Mouse (Mus musculus) liver (tissue): ENCODE measurements around the gene Gpank1.

Experiments
- DNase-seq: peaks from one replicate; pipeline ENCODE4 v3.0.0-alpha.2; 2020; ENCODE audit warnings: mixed read lengths

The Gpank1 gene

GRCm38 (mm10) chr17:35132174-35132560 is 10.9 kb downstream of the Gpank1 start:
- no peak for DNase-seq

GRCm38 (mm10) chr17:35133517-35133916 is 12.3 kb downstream of the Gpank1 start:
- no peak for DNase-seq

- peak; percentile 93 for DNase-seq
Observed at GRCm38 (mm10) chr17:35134801-35135590, 13.7 kb downstream of the Gpank1 start, which contains the start of gene Bag6. Gene Bag6 (plus strand): TSS chr17:35135178.

GRCm38 (mm10) chr17:35135591-35136320 is 14.5 kb downstream of the Gpank1 start:
- DNase-seq, result no peak

- DNase-seq, result no peak
Observed at GRCm38 (mm10) chr17:35139269-35139668, 18.0 kb downstream of the Gpank1 start.

DNA sequence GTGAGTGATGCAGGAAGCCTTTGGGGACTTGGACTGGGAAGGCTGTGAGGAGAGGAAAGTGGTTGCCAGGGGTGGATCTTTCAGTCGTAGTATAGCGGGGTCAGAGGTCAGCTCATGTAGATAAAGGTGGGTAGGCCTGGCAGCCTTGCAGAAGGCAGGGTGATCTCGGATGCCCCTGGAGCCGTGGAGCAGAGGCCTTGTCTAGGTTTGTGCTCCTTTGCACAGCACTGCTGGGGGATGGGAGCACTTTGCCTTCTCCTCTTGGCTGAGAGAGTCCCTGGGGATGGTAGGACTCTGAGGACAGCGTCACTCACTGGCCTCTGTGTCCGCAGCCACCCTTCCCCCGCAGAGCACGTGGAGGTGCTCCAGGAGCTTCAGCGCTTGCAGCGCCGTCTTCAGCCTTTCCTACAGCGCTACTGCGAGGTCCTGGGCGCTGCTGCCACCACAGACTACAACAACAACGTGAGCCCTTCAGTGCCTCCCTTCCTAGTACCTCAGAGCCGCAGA is 19.3 kb downstream of the Gpank1 start:
- no peak for DNase-seq

GRCm38 (mm10) chr17:35141971-35142370 is 20.7 kb downstream of the Gpank1 start:
- no peak for DNase-seq

GRCm38 (mm10) chr17:35146139-35146538 is 24.9 kb downstream of the Gpank1 start:
- no peak for DNase-seq

DNA sequence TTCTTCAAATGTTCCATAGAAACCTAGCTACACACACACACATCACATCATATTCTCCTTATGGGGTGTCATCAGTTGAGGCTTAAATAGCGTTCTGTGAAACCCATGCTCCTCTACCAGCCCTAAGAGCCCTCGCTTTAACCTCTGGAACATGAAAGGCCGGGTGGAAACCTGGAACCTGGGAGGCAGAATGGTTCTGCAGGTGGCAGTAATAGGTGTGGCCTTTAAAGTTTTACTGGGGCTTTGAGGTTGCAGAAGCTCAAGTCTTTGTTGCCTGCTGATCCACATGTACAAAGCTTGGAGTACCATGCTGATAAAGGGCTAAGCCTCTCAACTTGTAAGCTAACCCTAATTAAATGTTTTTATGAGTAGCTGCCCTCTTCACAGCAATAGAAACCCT is 26.1 kb downstream of the Gpank1 start:
- no peak for DNase-seq

DNA sequence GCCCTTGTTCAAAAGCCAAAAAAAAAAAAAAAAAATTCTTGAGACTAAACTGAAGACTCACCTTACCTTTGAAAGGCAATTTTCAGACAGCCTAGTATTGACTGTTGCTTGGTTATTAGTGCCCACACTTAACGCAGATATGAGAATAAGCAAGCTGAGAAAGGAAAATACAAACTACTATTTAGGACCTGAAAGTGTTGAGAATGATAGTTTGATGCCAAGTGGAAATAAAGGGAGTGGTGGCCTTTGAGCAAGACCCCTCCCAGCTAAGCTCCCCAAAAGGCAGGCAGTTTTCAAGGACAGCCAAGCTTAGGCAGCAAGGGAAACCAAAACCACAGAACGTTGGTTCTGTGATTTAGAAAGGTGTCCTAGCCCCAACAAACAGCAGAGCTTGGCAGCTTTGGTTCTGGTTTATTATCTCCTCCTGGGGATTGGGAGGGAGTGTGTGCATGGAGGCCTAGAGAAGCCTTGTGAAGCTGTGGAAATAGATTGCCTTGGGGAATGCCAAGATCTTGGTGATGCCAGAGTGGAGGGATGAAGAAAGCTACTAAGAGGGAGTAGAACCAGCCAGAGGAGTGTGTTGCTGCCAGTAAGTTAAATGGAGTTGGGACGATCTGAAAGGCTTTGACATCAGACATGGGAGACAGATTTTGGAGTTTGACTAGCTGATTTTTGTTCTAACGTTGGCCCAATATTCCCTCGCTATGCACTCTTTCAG is 26.8 kb downstream of the Gpank1 start:
- DNase-seq, result no peak

GRCm38 (mm10) chr17:35152121-35152520 is 30.9 kb downstream of the Gpank1 start:
- no peak for DNase-seq

GRCm38 (mm10) chr17:35153077-35153476 is 31.8 kb downstream of the Gpank1 start:
- DNase-seq, result no peak

DNA sequence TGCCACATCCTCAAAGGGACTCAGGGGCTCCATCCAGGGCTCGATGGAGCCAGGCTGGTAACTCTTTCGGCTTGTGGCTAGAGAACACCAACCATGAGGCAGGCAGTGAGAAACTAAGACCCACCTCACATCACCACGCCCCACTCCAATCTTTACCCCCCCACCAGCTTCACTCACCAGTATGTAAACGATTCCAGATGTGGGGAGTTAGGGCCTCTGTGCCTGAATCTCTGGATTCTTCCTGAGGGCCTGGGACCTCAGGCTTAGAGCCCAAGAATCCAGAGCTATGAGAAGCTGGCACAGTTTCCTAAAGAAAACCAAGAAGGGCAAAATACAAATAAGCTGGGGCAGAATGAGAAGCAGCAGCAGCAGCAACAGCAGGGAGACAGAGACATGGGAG is 32.7 kb downstream of the Gpank1 start:
- no peak for DNase-seq

- no peak for DNase-seq
Observed at GRCm38 (mm10) chr17:35154616-35155015, 33.4 kb downstream of the Gpank1 start.

DNA sequence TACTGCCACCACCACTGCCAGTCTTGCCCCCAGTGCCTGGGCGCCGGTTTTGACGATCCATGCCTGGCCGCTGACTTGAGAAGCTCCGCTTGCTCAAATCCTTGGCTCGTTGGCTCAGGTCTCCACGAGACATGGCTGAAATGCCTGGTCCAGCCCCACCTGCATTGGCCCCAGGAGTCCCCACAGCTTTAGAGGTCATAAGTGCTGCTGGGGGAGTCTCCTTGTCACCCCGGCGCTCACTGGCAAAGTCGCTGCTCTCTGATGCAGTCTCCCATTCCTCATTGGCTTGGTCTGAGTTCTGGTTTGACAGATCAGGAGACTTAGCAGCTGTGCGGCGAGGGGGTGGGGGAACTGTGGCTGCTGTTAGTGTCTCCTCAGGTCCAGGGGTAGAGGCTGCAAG is 34.2 kb downstream of the Gpank1 start:
- DNase-seq, result no peak

- DNase-seq, result no peak
Observed at GRCm38 (mm10) chr17:35156461-35157200, 35.4 kb downstream of the Gpank1 start.

DNA sequence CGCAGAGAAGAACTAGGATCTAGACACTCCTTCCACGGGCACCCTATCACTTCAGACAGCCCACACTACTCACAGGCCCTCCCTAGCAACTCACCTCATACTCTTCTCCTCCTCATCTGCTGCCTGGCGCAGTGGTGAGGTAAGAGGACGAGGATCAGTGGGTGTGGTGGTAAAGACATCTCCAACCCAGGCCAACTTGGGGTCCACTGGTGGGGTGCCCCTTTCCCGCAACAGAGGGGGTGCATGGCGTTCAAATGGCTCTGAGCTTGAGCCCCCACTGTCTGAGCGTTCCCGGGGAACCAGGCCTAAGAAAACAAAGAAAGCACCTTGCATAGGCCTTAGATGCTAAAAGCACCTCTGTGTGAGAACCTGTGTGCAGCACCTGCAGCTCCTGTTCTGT is 36.0 kb downstream of the Gpank1 start:
- no peak for DNase-seq

- DNase-seq, result no peak
Observed at GRCm38 (mm10) chr17:35157661-35158175, 36.5 kb downstream of the Gpank1 start.

DNA sequence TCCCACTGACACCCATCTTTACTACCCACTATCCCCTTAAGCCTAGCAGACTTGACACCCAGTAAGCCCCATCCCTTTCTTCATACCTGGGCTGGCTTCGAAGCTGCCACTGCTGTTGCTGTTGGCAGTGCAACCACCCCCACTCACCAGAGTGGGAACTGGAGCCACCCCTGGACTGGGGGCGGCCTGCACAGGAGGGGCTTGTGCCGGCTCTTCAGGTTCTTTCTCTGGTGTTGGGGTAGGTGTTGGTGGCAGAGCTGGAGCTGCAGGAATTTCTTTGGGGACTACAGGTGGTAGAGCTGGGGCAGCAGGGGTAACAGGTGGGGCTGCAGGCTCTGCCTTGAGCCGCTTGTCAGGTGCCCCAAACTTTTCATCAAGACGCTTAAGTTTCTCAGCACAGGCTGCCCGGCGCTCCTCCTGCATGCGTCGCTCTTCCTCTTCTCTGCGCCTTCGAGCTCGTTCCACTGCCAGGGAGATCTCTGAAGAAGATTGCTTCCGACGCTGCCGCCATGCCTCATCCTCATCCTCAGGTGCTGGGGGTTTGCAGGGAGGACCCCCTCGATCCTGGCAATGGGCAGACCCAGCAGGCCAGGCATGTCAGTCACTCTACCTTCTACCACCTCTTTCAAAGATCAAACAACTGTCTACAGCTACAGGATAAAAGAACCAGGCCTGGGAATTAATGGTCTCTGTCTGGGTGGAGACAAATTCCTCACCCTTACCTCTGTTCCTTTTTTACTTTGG is 37.8 kb downstream of the Gpank1 start:
- DNase-seq, result no peak

DNA sequence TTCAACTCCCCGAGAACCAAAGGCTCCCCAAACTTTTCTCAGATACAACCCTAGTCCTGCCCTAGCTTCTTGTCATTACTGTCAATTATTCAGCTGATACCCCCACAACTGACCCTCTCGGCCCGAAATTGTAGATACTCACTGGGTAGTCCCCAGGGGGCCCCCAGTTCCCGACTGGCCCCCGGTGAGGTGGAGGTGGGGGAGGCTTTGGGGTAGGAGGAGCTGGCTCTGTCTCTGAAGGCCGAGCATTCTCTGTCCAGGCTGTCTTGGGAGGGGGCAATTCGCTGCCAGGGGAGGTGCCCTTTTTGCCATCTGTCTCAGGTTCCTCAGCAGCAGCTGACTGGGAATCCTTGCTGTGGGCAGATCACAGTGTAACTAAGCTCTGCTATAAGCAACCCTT is 38.4 kb downstream of the Gpank1 start:
- DNase-seq, result no peak

DNA sequence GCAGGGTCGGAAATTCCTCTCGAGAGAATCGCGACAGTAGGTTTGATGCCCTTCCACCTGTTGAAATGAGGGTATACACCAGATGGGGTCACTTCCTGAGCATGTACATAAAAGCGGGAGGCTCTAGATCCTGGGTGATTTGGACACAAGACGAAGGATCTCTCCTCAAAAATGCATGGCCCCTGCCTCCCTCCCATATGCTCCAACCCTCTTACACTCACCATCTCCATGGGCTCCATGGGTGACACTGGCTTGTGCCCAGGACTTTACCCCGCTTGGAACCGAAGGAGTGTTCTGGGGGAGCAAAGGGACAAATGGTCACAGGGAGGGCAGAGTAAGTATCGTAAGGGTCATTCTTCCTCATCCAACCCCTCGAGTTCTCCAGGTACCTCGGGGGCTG is 40.2 kb downstream of the Gpank1 start:
- DNase-seq, result no peak

DNA sequence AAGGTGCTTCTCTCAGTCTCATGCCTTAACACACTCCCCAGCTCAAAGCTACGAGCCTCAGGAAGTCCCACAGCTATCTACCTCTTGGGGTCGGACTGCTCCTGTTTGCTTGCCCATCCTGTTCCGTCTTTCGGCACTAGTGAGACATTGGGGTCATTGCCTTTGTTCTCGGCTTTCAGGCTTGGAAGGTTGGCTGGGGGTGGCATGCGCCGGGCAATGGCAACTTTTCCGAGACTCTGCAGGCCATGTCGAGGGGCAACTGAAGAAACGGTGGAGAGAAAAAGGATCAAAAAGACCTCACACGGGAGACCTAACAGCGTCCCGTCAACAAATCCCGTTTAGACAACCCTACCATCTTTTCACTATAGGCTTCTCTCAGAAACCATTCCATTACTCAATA is 40.9 kb downstream of the Gpank1 start:
- DNase-seq, result no peak
